Comparison of ENCODE assay signal across 7 mouse cellular contexts in genomic region chr2:167632731-167633536, GRCm38 (mm10). TPM values are rescaled to one million over a fixed set of nuclear protein-coding genes. Genes with fewer than 3 reads are reported as not detected.
DNase-seq lines count a peak whose midpoint lies in the region; ATAC-seq and TF ChIP-seq lines count a peak whose summit lies in the region.

No protein-coding gene starts in this region.

- TF ChIP-seq POLR2A in liver, adult 2 months (IDR thresholded peaks at IDR 0.05; ENCODE audit: extremely low read depth, insufficient read depth, low read length): no peak

- no peaks in the 10 kb centered on the region for H3K27me3 ChIP-seq in liver, adult 2 months (ENCODE audit: control insufficient read depth, insufficient read depth, low read length)
- H3K27me3 ChIP-seq in embryonic facial prominence, embryonic 15.5 days: no peaks in the 10 kb centered on the region
- H3K27me3 ChIP-seq in intestine, embryonic 15.5 days (replicated peaks): no peaks in the 10 kb centered on the region
- H3K27me3 ChIP-seq in neural tube, embryonic 13.5 days: no peaks in the 10 kb centered on the region

- 49% methylated on average over 12 of the region's 12 CpGs for WGBS in liver, adult 2 months
- WGBS in embryonic facial prominence, embryonic 15.5 days: 76% methylated on average over 12 of the region's 12 CpGs
- WGBS in intestine, embryonic 15.5 days: 70% methylated on average over 12 of the region's 12 CpGs
- WGBS in neural tube, embryonic 13.5 days: 83% methylated on average over 12 of the region's 12 CpGs

- peaks cover 37% of the 10 kb centered on the region for H3K4me1 ChIP-seq in liver, adult 2 months (ENCODE audit: control insufficient read depth, insufficient read depth, low read length)
- H3K4me1 ChIP-seq in embryonic facial prominence, embryonic 15.5 days: peaks cover 52% of the 10 kb centered on the region
- H3K4me1 ChIP-seq in intestine, embryonic 15.5 days (replicated peaks): peaks cover 47% of the 10 kb centered on the region
- peaks cover 52% of the 10 kb centered on the region for H3K4me1 ChIP-seq in neural tube, embryonic 13.5 days (replicated peaks)

- H3K9me3 ChIP-seq in embryonic facial prominence, embryonic 15.5 days (replicated peaks): no peaks in the 10 kb centered on the region
- H3K9me3 ChIP-seq in intestine, embryonic 15.5 days: no peaks in the 10 kb centered on the region
- no peaks in the 10 kb centered on the region for H3K9me3 ChIP-seq in neural tube, embryonic 13.5 days

- H3K36me3 ChIP-seq in liver, adult 2 months (ENCODE audit: control insufficient read depth, insufficient read depth, low read length): no peaks in the 10 kb centered on the region
- peaks cover 7% of the 10 kb centered on the region; the same call in 1 of the 2 replicates for H3K36me3 ChIP-seq in embryonic facial prominence, embryonic 15.5 days
- H3K36me3 ChIP-seq in intestine, embryonic 15.5 days: peaks cover 5% of the 10 kb centered on the region; the same call in 1 of the 2 replicates
- peaks cover 4% of the 10 kb centered on the region; the same call in 1 of the 2 replicates for H3K36me3 ChIP-seq in neural tube, embryonic 13.5 days

- H3K9ac ChIP-seq in liver, adult 2 months (ENCODE audit: low read depth, low read length): peak overlapping the region; percentile 81
- peak overlapping the region; percentile 87; the same call in 1 of the 2 replicates for H3K9ac ChIP-seq in embryonic facial prominence, embryonic 15.5 days
- peak overlapping the region; percentile 90 for H3K9ac ChIP-seq in intestine, embryonic 15.5 days
- peak overlapping the region; percentile 97 for H3K9ac ChIP-seq in neural tube, embryonic 13.5 days

- H3K4me3 ChIP-seq in liver, adult 2 months (ENCODE audit: insufficient read depth, low read depth, low read length): peak overlapping the region; percentile 55
- H3K4me3 ChIP-seq in embryonic facial prominence, embryonic 15.5 days (replicated peaks): peak overlapping the region; percentile 93
- peak overlapping the region; percentile 87 for H3K4me3 ChIP-seq in intestine, embryonic 15.5 days (replicated peaks)
- H3K4me3 ChIP-seq in neural tube, embryonic 13.5 days: peak overlapping the region; percentile 88

- DNase-seq in liver, adult 2 months (ENCODE audit: extremely low read depth, low read depth, low spot score): peak; percentile 40
- no peak for DNase-seq in liver
- no peak for DNase-seq in retina, postnatal 1 day
- no peak for DNase-seq in cerebellum, postnatal 4 days (ENCODE audit: low spot score in 2 of 2)

- H3K27ac ChIP-seq in liver, adult 2 months (replicated peaks; ENCODE audit: insufficient read depth, low read depth, low read length): peak overlapping the region; percentile 95
- peak overlapping the region; percentile 88 for H3K27ac ChIP-seq in embryonic facial prominence, embryonic 15.5 days (replicated peaks)
- peak overlapping the region; percentile 94 for H3K27ac ChIP-seq in intestine, embryonic 15.5 days
- H3K27ac ChIP-seq in neural tube, embryonic 13.5 days (replicated peaks): peak overlapping the region; percentile 93

- H3K4me2 ChIP-seq in embryonic facial prominence, embryonic 15.5 days (replicated peaks): peak overlapping the region; percentile 75
- H3K4me2 ChIP-seq in intestine, embryonic 15.5 days (replicated peaks): peak overlapping the region; percentile 73
- peak overlapping the region; percentile 93 for H3K4me2 ChIP-seq in neural tube, embryonic 13.5 days

- H3K79me2 ChIP-seq in liver, adult 2 months (ENCODE audit: control insufficient read depth, insufficient read depth, low read length): peaks cover 30% of the 10 kb centered on the region

- ATAC-seq in embryonic facial prominence, embryonic 15.5 days (ENCODE audit: insufficient number of reproducible peaks, low FRiP score, low TSS enrichment, low read depth): no peak
- ATAC-seq in intestine, embryonic 15.5 days: no peak
- ATAC-seq in neural tube, embryonic 13.5 days (ENCODE audit: low read depth): no peak

- no peak for TF ChIP-seq CTCF in liver, adult 2 months (IDR thresholded peaks at IDR 0.05; ENCODE audit: low read depth, low read length)

RNA-seq across cellular contexts. Expression of gene Ube2v1, which starts 1.0 kb away (rescaled TPM):
- total RNA-seq in liver, adult 2 months (2014; rRNA removed): 26.2 and 34.5 TPM in 2 replicates
- polyA plus RNA-seq in liver, adult 2 months (2012; rRNA removed): 69.9 and 75.2 TPM in 2 replicates
- 292 and 294 TPM in 2 replicates for polyA plus RNA-seq in embryonic facial prominence, embryonic 15.5 days (2015; fragmentation: Nextera tagmentation; extraction: Ambion mirVana)
- 268 and 270 TPM in 2 replicates for polyA plus RNA-seq in intestine, embryonic 15.5 days (2015; fragmentation: Nextera tagmentation; extraction: Ambion mirVana)
- polyA plus RNA-seq in neural tube, embryonic 13.5 days (2015; fragmentation: Nextera tagmentation; extraction: Ambion mirVana): 326 and 340 TPM in 2 replicates

RNA-seq across cellular contexts. Expression of gene Gm20431, which starts 28.4 kb away (rescaled TPM):
- not detected in 2 replicates for total RNA-seq in liver, adult 2 months (2014; rRNA removed)
- 10.6 and 10.8 TPM in 2 replicates for polyA plus RNA-seq in liver, adult 2 months (2012; rRNA removed)
- polyA plus RNA-seq in embryonic facial prominence, embryonic 15.5 days (2015; fragmentation: Nextera tagmentation; extraction: Ambion mirVana): 6.1 and 10.0 TPM in 2 replicates
- polyA plus RNA-seq in intestine, embryonic 15.5 days (2015; fragmentation: Nextera tagmentation; extraction: Ambion mirVana): 0.40 and 7.2 TPM in 2 replicates
- 9.1 and 9.3 TPM in 2 replicates for polyA plus RNA-seq in neural tube, embryonic 13.5 days (2015; fragmentation: Nextera tagmentation; extraction: Ambion mirVana)

RNA-seq across cellular contexts. Expression of gene Cebpb, which starts 55.8 kb away (rescaled TPM):
- total RNA-seq in liver, adult 2 months (2014; rRNA removed): 125 and 147 TPM in 2 replicates
- 200 and 210 TPM in 2 replicates for polyA plus RNA-seq in liver, adult 2 months (2012; rRNA removed)
- 41.9 and 42.0 TPM in 2 replicates for polyA plus RNA-seq in embryonic facial prominence, embryonic 15.5 days (2015; fragmentation: Nextera tagmentation; extraction: Ambion mirVana)
- 22.5 and 24.3 TPM in 2 replicates for polyA plus RNA-seq in intestine, embryonic 15.5 days (2015; fragmentation: Nextera tagmentation; extraction: Ambion mirVana)
- polyA plus RNA-seq in neural tube, embryonic 13.5 days (2015; fragmentation: Nextera tagmentation; extraction: Ambion mirVana): 2.2 and 2.3 TPM in 2 replicates

RNA-seq across cellular contexts. Expression of gene Tmem189, which starts 56.7 kb away (rescaled TPM):
- 4.8 and 5.8 TPM in 2 replicates for total RNA-seq in liver, adult 2 months (2014; rRNA removed)
- polyA plus RNA-seq in liver, adult 2 months (2012; rRNA removed): 19.6 and 24.8 TPM in 2 replicates
- polyA plus RNA-seq in embryonic facial prominence, embryonic 15.5 days (2015; fragmentation: Nextera tagmentation; extraction: Ambion mirVana): 43.7 and 44.3 TPM in 2 replicates
- 35.1 and 38.6 TPM in 2 replicates for polyA plus RNA-seq in intestine, embryonic 15.5 days (2015; fragmentation: Nextera tagmentation; extraction: Ambion mirVana)
- polyA plus RNA-seq in neural tube, embryonic 13.5 days (2015; fragmentation: Nextera tagmentation; extraction: Ambion mirVana): 40.1 and 41.9 TPM in 2 replicates
